Mouse (Mus musculus) heart, embryonic 15.5 days (tissue): ENCODE results near the gene Scd3. TPM values are rescaled to one million over a fixed set of nuclear protein-coding genes. Genes with fewer than 3 reads are reported as not detected.

ENCODE experiments used
- ATAC-seq: fragments of 200-750 bp; cut with Nextera tagmentation; replicated peaks from 2 replicates; pipeline ENCODE4 v1.8.0; 2017; ENCODE audit warnings: low read depth, moderate TSS enrichment; ENCODE audit not compliant: insufficient number of reproducible peaks, insufficient read depth, low FRiP score
- H3K27ac ChIP-seq: fragments of 300-500 bp; sonication (generic); 2 replicates; pipeline ENCODE4 v1.5.1; 2015; ENCODE audit warnings: mild to moderate bottlenecking, inconsistent platforms
- H3K27me3 ChIP-seq: fragments of 300-500 bp; sonication (generic); 2 replicates; pipeline ENCODE4 v1.6.1; 2015; ENCODE audit warnings: inconsistent platforms
- H3K36me3 ChIP-seq: fragments of 300-500 bp; sonication (generic); 2 replicates; pipeline ENCODE4 v1.6.1; 2015; ENCODE audit warnings: mild to moderate bottlenecking, inconsistent platforms
- H3K4me1 ChIP-seq: fragments of 300-500 bp; sonication (generic); replicated peaks from 2 replicates; pipeline ENCODE4 v1.6.1; 2015; ENCODE audit warnings: inconsistent platforms
- H3K4me2 ChIP-seq: fragments of 300-500 bp; sonication (generic); 2 replicates; pipeline ENCODE4 v1.6.1; 2015; ENCODE audit warnings: inconsistent platforms, mild to moderate bottlenecking, moderate library complexity
- H3K4me3 ChIP-seq: fragments of 300-500 bp; sonication (generic); 2 replicates; pipeline ENCODE4 v1.5.1; 2015; ENCODE audit warnings: mild to moderate bottlenecking, inconsistent platforms
- H3K9ac ChIP-seq: fragments of 300-500 bp; sonication (generic); 2 replicates; pipeline ENCODE4 v1.6.1; 2015; ENCODE audit warnings: mild to moderate bottlenecking, inconsistent platforms
- H3K9me3 ChIP-seq: fragments of 300-500 bp; sonication (generic); replicated peaks from 2 replicates; pipeline ENCODE4 v1.6.1; 2016; ENCODE audit warnings: inconsistent platforms
- WGBS: fragments of 180-500 bp; shearing (Covaris S2); methylation state at CpG from one replicate; pipeline ENCODE4 v1.1.7; 2015; ENCODE audit warnings: mixed read lengths; 5-methylcytosine and 5-hydroxymethylcytosine counted together
- polyA plus RNA-seq: library from polyadenylated mRNA; unstranded; fragments of >200 nt; fragmentation: Nextera tagmentation; extraction: Ambion mirVana; gene quantifications from 2 replicates; pipeline ENCODE4 v1.2.1, GENCODE M21; 2015

The Scd3 gene
- polyA plus RNA-seq, 1 experiment from 2014 or later = 0.25 TPM

- Histone ChIP-seq H3K4me1 (no peaks in the 10 kb centered on the region), H3K9me3 (no peaks in the 10 kb centered on the region), H3K27ac (no peak overlapping the region), H3K4me2 (no peak overlapping the region), H3K9ac (no peak overlapping the region), H3K4me3 (no peak overlapping the region), H3K27me3 (peaks cover 11% of the 10 kb centered on the region; the same call in 1 of the 2 replicates), H3K36me3 (no peaks in the 10 kb centered on the region)
- 13% methylated on average over 7 of the region's 7 CpGs for WGBS
- ATAC-seq = no peak
These were observed 7.9 kb upstream of the Scd3 start for GRCm38 (mm10) chr19:44195138-44195537.

GRCm38 (mm10) chr19:44197053-44197852, 5.8 kb upstream of the Scd3 start:
- no peak overlapping the region for H3K9ac ChIP-seq
- no peak overlapping the region for H3K27ac ChIP-seq
- no peaks in the 10 kb centered on the region for H3K4me1 ChIP-seq
- no peak overlapping the region for H3K4me3 ChIP-seq
- H3K27me3 ChIP-seq = peaks cover 11% of the 10 kb centered on the region; the same call in 1 of the 2 replicates
- no peak for ATAC-seq
- H3K4me2 ChIP-seq = no peak overlapping the region
- H3K9me3 ChIP-seq = no peaks in the 10 kb centered on the region
- no peaks in the 10 kb centered on the region for H3K36me3 ChIP-seq
- 73% methylated on average over 10 of the region's 10 CpGs for WGBS

GRCm38 (mm10) chr19:44198494-44198893, 4.6 kb upstream of the Scd3 start:
- 89% methylated on average over 6 of the region's 6 CpGs for WGBS
- Histone ChIP-seq H3K36me3 (no peaks in the 10 kb centered on the region), H3K4me2 (no peak overlapping the region), H3K9me3 (no peaks in the 10 kb centered on the region), H3K27ac (no peak overlapping the region), H3K27me3 (0 out of 2 replicates have a peak, but pooled peaks cover 7% of the 10 kb centered on the region), H3K4me1 (no peaks in the 10 kb centered on the region), H3K9ac (no peak overlapping the region), H3K4me3 (no peak overlapping the region)
- ATAC-seq = no peak

GRCm38 (mm10) chr19:44198964-44199363, 4.1 kb upstream of the Scd3 start:
- H3K27me3 ChIP-seq = 0 out of 2 replicates have a peak, but pooled peaks cover 2% of the 10 kb centered on the region
- H3K4me1 ChIP-seq = no peaks in the 10 kb centered on the region
- no peak overlapping the region for H3K4me3 ChIP-seq
- no peak overlapping the region for H3K4me2 ChIP-seq
- H3K9me3 ChIP-seq = no peaks in the 10 kb centered on the region
- ATAC-seq = no peak
- H3K9ac ChIP-seq = no peak overlapping the region
- no peak overlapping the region for H3K27ac ChIP-seq
- no peaks in the 10 kb centered on the region for H3K36me3 ChIP-seq
- WGBS = 75% methylated on average over 2 of the region's 2 CpGs

GRCm38 (mm10) chr19:44207079-44207478, 4.0 kb downstream of the Scd3 start:
- Histone ChIP-seq H3K9ac (no peak overlapping the region), H3K4me2 (no peak overlapping the region), H3K9me3 (no peaks in the 10 kb centered on the region), H3K36me3 (no peaks in the 10 kb centered on the region), H3K4me1 (no peaks in the 10 kb centered on the region), H3K4me3 (no peak overlapping the region), H3K27ac (no peak overlapping the region), H3K27me3 (no peaks in the 10 kb centered on the region)
- 61% methylated on average over 2 of the region's 2 CpGs for WGBS
- ATAC-seq = no peak

GRCm38 (mm10) chr19:44215255-44215654, 12.2 kb downstream of the Scd3 start:
- Histone ChIP-seq H3K4me2 (no peak overlapping the region), H3K4me3 (no peak overlapping the region), H3K27me3 (no peaks in the 10 kb centered on the region), H3K9me3 (no peaks in the 10 kb centered on the region), H3K27ac (no peak overlapping the region), H3K4me1 (no peaks in the 10 kb centered on the region), H3K36me3 (no peaks in the 10 kb centered on the region), H3K9ac (no peak overlapping the region)
- ATAC-seq = no peak
- 66% methylated on average over 12 of the region's 12 CpGs for WGBS

GRCm38 (mm10) chr19:44217958-44218525, 15.0 kb downstream of the Scd3 start:
- Histone ChIP-seq H3K4me3 (no peak overlapping the region), H3K4me2 (no peak overlapping the region), H3K4me1 (no peaks in the 10 kb centered on the region), H3K27me3 (no peaks in the 10 kb centered on the region), H3K9ac (no peak overlapping the region), H3K36me3 (no peaks in the 10 kb centered on the region), H3K9me3 (no peaks in the 10 kb centered on the region), H3K27ac (no peak overlapping the region)
- whole genome bisulfite sequencing = 61% methylated on average over 3 of the region's 3 CpGs
- ATAC-seq = no peak

- no peaks in the 10 kb centered on the region; the same call in 1 of the 2 replicates for H3K27me3 ChIP-seq
- no peaks in the 10 kb centered on the region for H3K4me1 ChIP-seq
- WGBS = 71% methylated on average over 5 of the region's 5 CpGs
- no peaks in the 10 kb centered on the region for H3K36me3 ChIP-seq
- no peak overlapping the region for H3K9ac ChIP-seq
- H3K4me2 ChIP-seq = no peak overlapping the region
- no peak overlapping the region for H3K27ac ChIP-seq
- H3K4me3 ChIP-seq = no peak overlapping the region
- H3K9me3 ChIP-seq = no peaks in the 10 kb centered on the region
- no peak for ATAC-seq
These were observed 22.7 kb downstream of the Scd3 start for GRCm38 (mm10) chr19:44225728-44226127.

- H3K4me1 ChIP-seq = no peaks in the 10 kb centered on the region
- no peak for ATAC-seq
- no peak overlapping the region for H3K27ac ChIP-seq
These were observed 26.7 kb downstream of the Scd3 start for GRCm38 (mm10) chr19:44229776-44230175.

GRCm38 (mm10) chr19:44230212-44230611, 27.1 kb downstream of the Scd3 start:
- H3K9ac ChIP-seq = no peak overlapping the region
- H3K4me3 ChIP-seq = no peak overlapping the region
- 60% methylated on average over 3 of the region's 3 CpGs for WGBS
- ATAC-seq = no peak
- H3K4me1 ChIP-seq = no peaks in the 10 kb centered on the region
- no peak overlapping the region for H3K4me2 ChIP-seq
- no peaks in the 10 kb centered on the region for H3K36me3 ChIP-seq
- no peaks in the 10 kb centered on the region for H3K9me3 ChIP-seq
- H3K27me3 ChIP-seq = no peaks in the 10 kb centered on the region; the same call in 1 of the 2 replicates
- H3K27ac ChIP-seq = no peak overlapping the region

More at GRCm38 (mm10) chr19:44229776-44230175, 26.7 kb downstream of the Scd3 start:
- H3K4me2 ChIP-seq = no peak overlapping the region
- H3K9me3 ChIP-seq = no peaks in the 10 kb centered on the region
- no peak overlapping the region for H3K4me3 ChIP-seq
- H3K27me3 ChIP-seq = no peaks in the 10 kb centered on the region; the same call in 1 of the 2 replicates
- no peak overlapping the region for H3K9ac ChIP-seq
- WGBS = 65% methylated on average over 2 of the region's 2 CpGs
- H3K36me3 ChIP-seq = no peaks in the 10 kb centered on the region

- H3K4me1 ChIP-seq = no peaks in the 10 kb centered on the region
- no peaks in the 10 kb centered on the region; the same call in 1 of the 2 replicates for H3K27me3 ChIP-seq
- H3K4me3 ChIP-seq = no peak overlapping the region
- H3K9me3 ChIP-seq = no peaks in the 10 kb centered on the region
- no peak overlapping the region for H3K27ac ChIP-seq
- ATAC-seq = no peak
- H3K4me2 ChIP-seq = no peak overlapping the region
- 75% methylated on average over 4 of the region's 4 CpGs for WGBS
- H3K36me3 ChIP-seq = no peaks in the 10 kb centered on the region
- no peak overlapping the region for H3K9ac ChIP-seq
These were observed 28.6 kb downstream of the Scd3 start for GRCm38 (mm10) chr19:44231608-44232151.
